Mouse (Mus musculus) olfactory bulb, adult 2 months (tissue): ENCODE data around the gene Cacng6. TPM values are rescaled to one million over a fixed set of nuclear protein-coding genes. Genes with fewer than 3 reads are reported as not detected.
A peak's percentile ranks its signal among the peaks of the same experiment; 100 is the strongest.

Experiments
- H3K27ac ChIP-seq: fragments of 200-500 bp; 2 replicates; pipeline ENCODE4 v1.5.1; 2012; ENCODE audit warnings: low read depth, low read length; ENCODE audit not compliant: insufficient read depth
- H3K4me1 ChIP-seq: fragments of 200-500 bp; 2 replicates; pipeline ENCODE4 v1.6.1; 2012; ENCODE audit warnings: low read length; ENCODE audit not compliant: control insufficient read depth, insufficient read depth
- H3K4me3 ChIP-seq: fragments of 200-500 bp; 2 replicates; pipeline ENCODE4 v1.5.1; 2012; ENCODE audit warnings: mild to moderate bottlenecking, low read depth, low read length, moderate library complexity; ENCODE audit not compliant: insufficient read depth
- CTCF ChIP-seq: fragments of 200-500 bp; IDR thresholded peaks from 2 replicates; pipeline ENCODE4 v1.5.1; 2012; ENCODE audit warnings: low read depth, mild to moderate bottlenecking, low read length, moderate library complexity; ENCODE audit not compliant: insufficient read depth
- POLR2A ChIP-seq: fragments of 200-500 bp; IDR thresholded peaks from 2 replicates; pipeline ENCODE4 v1.6.1; 2012; ENCODE audit warnings: mild to moderate bottlenecking, low read depth, low read length, moderate library complexity; ENCODE audit not compliant: insufficient read depth
- WGBS: fragments of 180-500 bp; shearing (Covaris S2); methylation state at CpG from one replicate; pipeline ENCODE4 v1.1.7; 2018; 5-methylcytosine and 5-hydroxymethylcytosine counted together
- polyA plus RNA-seq: library from polyadenylated mRNA; stranded (reverse); fragments of >200 nt; gene quantifications from 2 replicates; pipeline ENCODE4 v1.2.4, GENCODE M21; 2012; ENCODE audit warnings: low replicate concordance; ENCODE audit not compliant: missing spikeins, insufficient read depth, insufficient read length

The Cacng6 gene
- polyA plus RNA-seq, 1 experiment: not detected

DNA sequence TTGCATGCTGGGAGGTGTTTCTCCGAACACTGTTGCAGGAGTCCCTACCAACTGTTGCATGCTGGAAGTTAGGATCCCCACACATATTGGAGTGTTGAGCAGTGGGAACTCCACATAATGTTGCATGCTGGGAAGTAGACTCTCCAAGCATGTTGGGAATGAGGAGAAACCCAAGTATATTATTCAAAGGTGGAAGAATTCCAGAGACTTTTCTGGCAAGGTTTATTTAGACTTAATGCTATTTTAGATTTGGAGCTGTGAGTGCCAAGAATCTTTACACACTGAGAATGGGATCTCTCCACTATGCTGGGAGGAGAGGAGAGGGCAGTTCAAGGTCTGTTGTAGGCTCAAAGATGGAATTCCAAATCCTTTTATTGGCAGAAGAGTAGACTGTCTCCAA is 8.1 kb downstream of the Cacng6 start:
- Histone ChIP-seq H3K27ac (no peak overlapping the region), H3K4me1 (peaks cover 2% of the 10 kb centered on the region; the same call in 1 of the 2 replicates), H3K4me3 (no peak overlapping the region)
- WGBS: 80% methylated on average over 1 of the region's 1 CpGs
- TF ChIP-seq CTCF: no peak

DNA sequence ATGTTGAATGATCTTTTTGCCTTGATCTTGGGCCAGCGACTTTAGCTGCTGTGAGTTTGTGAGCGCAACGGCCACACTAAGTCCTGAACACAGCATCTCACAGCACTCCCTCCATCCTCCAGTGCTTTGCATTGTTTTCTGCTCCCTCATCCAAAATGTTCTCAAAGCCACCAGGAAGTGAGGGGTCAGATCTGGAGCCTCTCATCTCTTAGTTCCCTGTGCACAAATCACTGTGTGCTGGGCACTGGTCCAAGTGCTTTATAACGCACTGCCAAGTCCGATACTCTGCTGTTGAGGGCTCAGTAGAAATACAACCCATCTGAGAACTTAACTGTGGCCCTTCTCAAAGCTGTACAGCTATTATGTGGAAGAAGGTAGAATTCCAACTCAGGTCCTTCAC is 13.9 kb downstream of the Cacng6 start:
- Histone ChIP-seq H3K4me1 (0 out of 2 replicates have a peak, but pooled peaks cover 2% of the 10 kb centered on the region), H3K4me3 (no peak overlapping the region), H3K27ac (no peak overlapping the region)
- no peak for TF ChIP-seq CTCF
- no peak for TF ChIP-seq POLR2A
- WGBS: 34% methylated on average over 5 of the region's 5 CpGs

GRCm38 (mm10) chr7:3439984-3440383 is 16.0 kb downstream of the Cacng6 start:
- WGBS: 90% methylated on average over 11 of the region's 11 CpGs
- TF ChIP-seq CTCF (no peak), POLR2A (no peak)
- Histone ChIP-seq H3K27ac (no peak overlapping the region), H3K4me1 (peaks cover 4% of the 10 kb centered on the region; the same call in 1 of the 2 replicates), H3K4me3 (no peak overlapping the region)

GRCm38 (mm10) chr7:3440526-3440925 is 16.5 kb downstream of the Cacng6 start:
- Histone ChIP-seq H3K4me1 (peaks cover 4% of the 10 kb centered on the region; the same call in 1 of the 2 replicates), H3K4me3 (no peak overlapping the region), H3K27ac (no peak overlapping the region)
- TF ChIP-seq CTCF: no peak
- TF ChIP-seq POLR2A: no peak
- WGBS: 57% methylated on average over 8 of the region's 8 CpGs

DNA sequence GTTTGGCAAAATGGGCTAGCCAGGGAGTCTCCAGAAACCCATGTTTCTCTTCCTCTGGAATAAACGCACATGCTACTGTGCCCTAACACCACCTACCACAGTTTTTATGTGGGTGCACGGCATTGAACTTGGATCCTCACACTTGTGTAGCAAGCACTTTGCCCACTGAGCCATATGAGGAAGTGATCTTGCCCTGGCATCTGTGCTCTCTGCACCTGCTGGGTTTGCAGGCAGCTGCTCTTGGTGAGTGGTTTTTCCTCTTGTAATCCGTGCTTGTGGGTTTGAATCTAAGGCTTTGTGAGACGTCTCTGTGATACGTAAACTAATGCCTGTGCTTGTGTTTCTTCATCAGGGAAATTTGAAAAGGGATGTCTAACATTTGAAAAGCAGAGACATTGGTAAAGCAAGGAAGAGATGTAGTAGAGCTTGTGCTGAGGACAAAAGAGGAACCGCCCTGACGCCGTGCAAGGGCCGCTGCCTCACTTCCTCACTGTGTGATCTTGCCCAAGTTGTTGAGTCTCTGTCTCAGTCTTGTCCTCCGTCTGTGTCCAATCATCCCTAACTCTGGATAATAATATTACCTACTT is 18.6 kb downstream of the Cacng6 start:
- Histone ChIP-seq H3K4me3 (no peak overlapping the region), H3K27ac (no peak overlapping the region), H3K4me1 (peaks cover 4% of the 10 kb centered on the region; the same call in 1 of the 2 replicates)
- TF ChIP-seq CTCF (no peak), POLR2A (no peak)
- WGBS: 78% methylated on average over 10 of the region's 10 CpGs

DNA sequence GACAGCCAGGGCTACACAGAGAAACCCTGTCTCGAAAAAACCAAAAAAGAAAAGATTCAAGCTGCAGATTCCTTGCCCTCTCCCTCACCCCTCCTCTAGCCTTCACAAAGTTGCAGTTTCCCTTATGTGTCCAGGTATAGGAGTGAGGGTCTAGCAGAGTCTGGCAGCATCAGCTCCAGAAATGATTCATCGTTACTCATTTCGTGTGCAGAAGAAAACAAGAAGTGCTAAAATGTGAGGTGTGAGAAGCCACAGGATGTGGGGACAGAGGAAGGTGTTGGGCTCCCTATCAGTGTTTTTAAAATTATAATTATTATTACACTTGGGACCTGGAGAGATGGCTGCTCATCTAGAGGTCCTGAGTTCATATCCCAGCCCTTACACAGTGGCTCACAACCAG is 20.7 kb downstream of the Cacng6 start:
- Histone ChIP-seq H3K4me3 (no peak overlapping the region), H3K4me1 (peaks cover 2% of the 10 kb centered on the region; the same call in 1 of the 2 replicates), H3K27ac (no peak overlapping the region)
- TF ChIP-seq POLR2A (no peak), CTCF (no peak)
- WGBS: 62% methylated on average over 3 of the region's 3 CpGs

GRCm38 (mm10) chr7:3446584-3446983 is 22.6 kb downstream of the Cacng6 start:
- 85% methylated on average over 3 of the region's 3 CpGs for WGBS
- Histone ChIP-seq H3K4me1 (peaks cover 8% of the 10 kb centered on the region; the same call in 1 of the 2 replicates), H3K4me3 (no peak overlapping the region), H3K27ac (peak overlapping the region; percentile 67)
- no peak for TF ChIP-seq POLR2A
- TF ChIP-seq CTCF: no peak

- Histone ChIP-seq H3K4me3 (no peak overlapping the region), H3K4me1 (peaks cover 8% of the 10 kb centered on the region; the same call in 1 of the 2 replicates), H3K27ac (peak overlapping the region; percentile 67)
- 34% methylated on average over 4 of the region's 4 CpGs for WGBS
- TF ChIP-seq POLR2A (no peak), CTCF (no peak)
Observed at GRCm38 (mm10) chr7:3447026-3447425, 23.0 kb downstream of the Cacng6 start.

- H3K4me1 ChIP-seq: peaks cover 6% of the 10 kb centered on the region; the same call in 1 of the 2 replicates
- 18% methylated on average over 15 of the region's 15 CpGs for WGBS
- TF ChIP-seq POLR2A (no peak), CTCF (peak; percentile 84)
Observed at GRCm38 (mm10) chr7:3448737-3449454, 24.9 kb downstream of the Cacng6 start.

More at GRCm38 (mm10) chr7:3448737-3449454, 24.9 kb downstream of the Cacng6 start:
- H3K4me3 ChIP-seq: no peak overlapping the region
- H3K27ac ChIP-seq: no peak overlapping the region
